Mouse (Mus musculus) liver, embryonic 12.5 days (tissue): Measurements from ENCODE around the gene Vars. TPM values are rescaled to one million over a fixed set of nuclear protein-coding genes. Genes with fewer than 3 reads are reported as not detected.
A peak's percentile ranks its signal among the peaks of the same experiment; 100 is the strongest.
"Not testable (repeated sequence)": the region's sequence is repeated elsewhere in the genome, so short reads cannot be mapped to it uniquely, and the experiment has no call there.

ENCODE experiments used
- ATAC-seq: fragments of 200-750 bp; cut with Nextera tagmentation; 2 replicates; pipeline ENCODE4 v1.8.0; 2017; ENCODE audit warnings: moderate number of reproducible peaks, mild to moderate bottlenecking, moderate library complexity
- H3K27ac ChIP-seq: fragments of 300-500 bp; sonication (generic); 2 replicates; pipeline ENCODE4 v1.5.1; 2016; ENCODE audit warnings: mild to moderate bottlenecking
- H3K27me3 ChIP-seq: fragments of 300-500 bp; sonication (generic); replicated peaks from 2 replicates; pipeline ENCODE4 v1.6.1; 2016; ENCODE audit warnings: mild to moderate bottlenecking, moderate library complexity
- H3K36me3 ChIP-seq: fragments of 300-500 bp; sonication (generic); 2 replicates; pipeline ENCODE4 v1.6.1; 2016; ENCODE audit warnings: mild to moderate bottlenecking, moderate library complexity
- H3K4me1 ChIP-seq: fragments of 300-500 bp; sonication (generic); 2 replicates; pipeline ENCODE4 v1.6.1; 2016
- H3K4me2 ChIP-seq: fragments of 300-500 bp; sonication (generic); 2 replicates; pipeline ENCODE4 v1.6.1; 2016; ENCODE audit warnings: mild to moderate bottlenecking, moderate library complexity
- H3K4me3 ChIP-seq: fragments of 300-500 bp; sonication (generic); 2 replicates; pipeline ENCODE4 v1.5.1; 2016; ENCODE audit warnings: mild to moderate bottlenecking, moderate library complexity
- H3K9ac ChIP-seq: fragments of 300-500 bp; sonication (generic); 2 replicates; pipeline ENCODE4 v1.6.1; 2016; ENCODE audit warnings: mild to moderate bottlenecking, moderate library complexity
- H3K9me3 ChIP-seq: fragments of 300-500 bp; sonication (generic); replicated peaks from 2 replicates; pipeline ENCODE4 v1.6.1; 2016; ENCODE audit warnings: mild to moderate bottlenecking, moderate library complexity
- WGBS: fragments of 180-500 bp; shearing (Covaris S2); methylation state at CpG from one replicate; pipeline ENCODE4 v1.1.7; 2016; ENCODE audit not compliant: insufficient replicate concordance; 5-methylcytosine and 5-hydroxymethylcytosine counted together
- polyA plus RNA-seq: library from polyadenylated mRNA; unstranded; fragments of >200 nt; fragmentation: Nextera tagmentation; extraction: Ambion mirVana; gene quantifications from 2 replicates; pipeline ENCODE4 v1.2.1, GENCODE M21; 2016

Vars gene
- polyA plus RNA-seq, 1 experiment from 2014 or later = 211 TPM

DNA sequence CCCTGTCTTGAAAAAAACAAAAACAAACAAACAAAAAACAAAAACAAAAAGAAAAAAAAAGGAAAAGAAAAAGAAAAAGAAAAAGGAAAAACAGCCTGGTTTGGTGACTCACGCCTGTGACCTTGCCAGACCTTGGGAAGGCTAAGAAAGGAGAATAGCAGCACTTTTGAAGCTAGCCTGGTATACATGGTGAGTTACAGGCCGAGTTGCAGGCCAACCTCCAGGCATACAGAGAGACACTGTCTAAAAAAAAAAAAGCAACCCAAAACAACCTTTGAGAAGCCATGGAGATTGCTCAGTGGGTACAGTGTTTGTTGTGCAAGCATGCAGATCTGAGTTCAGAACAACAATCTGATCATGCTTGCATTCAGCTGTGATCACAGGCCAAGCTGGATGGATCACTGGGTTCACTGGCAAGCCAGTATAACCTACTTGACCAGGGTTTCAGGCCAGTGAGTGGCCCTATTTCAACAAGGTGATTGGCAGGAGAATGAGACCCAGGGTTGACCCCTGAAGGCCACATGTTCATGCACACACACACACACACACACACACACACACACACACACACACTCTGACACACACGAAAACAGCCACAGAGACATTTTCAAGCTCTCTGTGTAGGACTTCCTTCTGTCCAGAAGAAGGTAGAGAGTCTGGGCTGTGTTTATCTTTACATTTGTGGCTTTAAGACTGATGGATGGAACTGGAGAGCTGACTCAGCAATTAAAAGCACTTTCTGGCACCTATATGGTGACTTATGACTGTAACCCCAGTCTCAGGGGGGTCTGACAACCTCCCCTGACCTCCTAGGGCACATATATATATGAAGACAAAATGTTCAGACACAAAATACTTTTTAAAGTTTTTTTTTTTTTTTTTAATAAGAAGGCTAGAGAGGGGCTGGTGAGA lies 24.9 kb upstream of the Vars start:
- 63% methylated on average over 3 of the region's 3 CpGs for WGBS
- H3K9ac ChIP-seq = no peak overlapping the region
- H3K4me2 ChIP-seq = no peak overlapping the region
- no peak overlapping the region for H3K27ac ChIP-seq
- no peak overlapping the region for H3K4me3 ChIP-seq
- peaks cover 31% of the 10 kb centered on the region for H3K27me3 ChIP-seq
- ATAC-seq = no peak
- H3K4me1 ChIP-seq = peaks cover 21% of the 10 kb centered on the region
- H3K9me3 ChIP-seq = no peaks in the 10 kb centered on the region
- H3K36me3 ChIP-seq = peaks cover 10% of the 10 kb centered on the region

GRCm38 (mm10) chr17:34977000-34977399 lies 23.8 kb upstream of the Vars start:
- H3K9ac ChIP-seq = no peak overlapping the region
- peaks cover 10% of the 10 kb centered on the region for H3K36me3 ChIP-seq
- peaks cover 24% of the 10 kb centered on the region for H3K27me3 ChIP-seq
- H3K27ac ChIP-seq = no peak overlapping the region
- H3K4me2 ChIP-seq = no peak overlapping the region
- 88% methylated on average over 20 of the region's 20 CpGs for WGBS
- no peak for ATAC-seq
- no peak overlapping the region for H3K4me3 ChIP-seq
- H3K9me3 ChIP-seq = no peaks in the 10 kb centered on the region
- H3K4me1 ChIP-seq = peaks cover 24% of the 10 kb centered on the region

DNA sequence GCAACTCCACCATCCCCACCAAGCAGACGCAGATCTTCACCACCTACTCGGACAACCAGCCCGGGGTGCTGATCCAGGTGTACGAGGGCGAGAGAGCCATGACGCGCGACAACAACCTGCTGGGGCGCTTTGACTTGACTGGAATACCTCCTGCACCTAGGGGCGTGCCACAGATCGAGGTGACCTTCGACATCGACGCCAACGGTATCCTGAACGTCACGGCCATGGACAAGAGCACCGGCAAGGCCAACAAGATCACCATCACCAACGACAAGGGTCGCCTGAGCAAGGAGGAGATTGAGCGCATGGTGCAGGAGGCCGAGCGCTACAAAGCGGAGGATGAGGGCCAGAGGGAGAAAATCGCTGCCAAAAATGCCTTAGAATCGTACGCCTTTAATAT lies 22.5 kb upstream of the Vars start:
- Histone ChIP-seq H3K36me3 (peaks cover 10% of the 10 kb centered on the region), H3K9me3 (no peaks in the 10 kb centered on the region), H3K4me2 (no peak overlapping the region), H3K4me1 (peaks cover 24% of the 10 kb centered on the region), H3K4me3 (no peak overlapping the region), H3K27ac (no peak overlapping the region), H3K27me3 (peaks cover 11% of the 10 kb centered on the region), H3K9ac (no peak overlapping the region)
- no peak for ATAC-seq
- WGBS = 82% methylated on average over 27 of the region's 27 CpGs

DNA sequence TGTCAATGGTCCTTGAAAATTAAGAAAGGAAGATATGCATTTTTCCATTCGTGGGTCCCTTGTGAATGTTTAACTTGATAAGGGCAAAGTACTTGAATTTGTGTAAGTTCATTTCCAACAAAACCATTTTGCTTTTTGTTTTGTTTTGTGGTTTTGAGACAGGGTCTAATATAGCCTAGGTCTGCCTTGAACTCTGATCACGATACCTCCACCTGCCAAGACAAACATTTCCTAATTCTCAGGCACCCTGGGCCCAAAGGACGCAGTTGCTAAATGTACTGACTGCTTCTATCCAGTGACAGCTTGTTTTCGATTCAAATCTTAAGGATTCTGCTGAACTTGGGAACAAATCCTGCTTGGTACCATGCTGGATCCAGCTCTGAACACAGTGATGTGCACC lies 21.2 kb upstream of the Vars start:
- no peak for ATAC-seq
- no peak overlapping the region for H3K27ac ChIP-seq
- no peaks in the 10 kb centered on the region for H3K9me3 ChIP-seq
- no peak overlapping the region for H3K4me2 ChIP-seq
- H3K4me1 ChIP-seq = peaks cover 37% of the 10 kb centered on the region
- H3K4me3 ChIP-seq = no peak overlapping the region
- 76% methylated on average over 4 of the region's 4 CpGs for WGBS
- H3K36me3 ChIP-seq = peaks cover 20% of the 10 kb centered on the region
- H3K9ac ChIP-seq = peak overlapping the region; percentile 4
- H3K27me3 ChIP-seq = no peaks in the 10 kb centered on the region

- WGBS = 18% methylated on average over 2 of the region's 2 CpGs
- H3K4me1 ChIP-seq = peaks cover 45% of the 10 kb centered on the region
- H3K27ac ChIP-seq = peak overlapping the region; percentile 94
- peaks cover 30% of the 10 kb centered on the region for H3K36me3 ChIP-seq
- no peaks in the 10 kb centered on the region for H3K9me3 ChIP-seq
- H3K27me3 ChIP-seq = no peaks in the 10 kb centered on the region
- peak overlapping the region; percentile 83 for H3K4me3 ChIP-seq
- ATAC-seq = no peak
- peak overlapping the region; percentile 80 for H3K4me2 ChIP-seq
- peak overlapping the region; percentile 88 for H3K9ac ChIP-seq
Observed at GRCm38 (mm10) chr17:34980655-34981054, 20.1 kb upstream of the Vars start.

DNA sequence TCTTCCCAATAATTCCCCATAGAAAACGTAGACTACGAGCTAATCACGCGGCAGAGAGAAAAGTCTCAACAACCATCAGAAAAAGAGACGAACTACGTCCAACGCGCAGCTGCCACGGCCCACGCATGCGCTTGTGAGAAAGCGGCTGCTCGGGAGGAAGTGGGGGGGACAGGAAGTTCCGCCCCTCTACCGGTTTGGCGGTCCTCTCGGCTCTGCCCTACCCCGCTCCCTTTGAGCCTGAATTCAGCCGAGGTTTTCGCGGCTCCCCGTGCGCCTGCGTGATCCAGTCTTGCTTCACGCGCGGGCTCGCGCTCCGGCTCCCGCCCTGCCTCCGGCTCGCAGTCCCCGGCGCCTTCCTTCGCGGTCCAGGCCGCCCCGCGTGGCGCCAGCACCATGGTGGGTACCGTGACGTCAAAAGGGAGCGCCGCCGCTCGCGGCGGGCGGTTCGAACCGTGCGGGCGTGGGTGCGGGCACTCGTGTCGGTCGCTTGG lies 19.1 kb upstream of the Vars start, which contains the start of gene Lsm2:
Lsm2 (plus strand) TSS at position 173 of the 491 bp plus-strand sequence.
- Histone ChIP-seq H3K4me3 (peak within 1 kb of the TSS; percentile 83), H3K4me1 (peaks cover 45% of the 10 kb centered on the region), H3K27me3 (no peaks in the 10 kb centered on the region), H3K4me2 (peak within 1 kb of the TSS; percentile 80), H3K9me3 (no peaks in the 10 kb centered on the region), H3K36me3 (peaks cover 41% of the 10 kb centered on the region), H3K27ac (peak within 1 kb of the TSS; percentile 94), H3K9ac (peak within 1 kb of the TSS; percentile 88)
- ATAC-seq = peak; percentile 93
- under 1% methylated on average over 58 of the region's 58 CpGs for WGBS

GRCm38 (mm10) chr17:34982328-34982727 lies 18.5 kb upstream of the Vars start:
- H3K4me3 ChIP-seq = peak overlapping the region; percentile 83
- H3K27me3 ChIP-seq = no peaks in the 10 kb centered on the region
- H3K4me2 ChIP-seq = peak overlapping the region; percentile 80
- H3K27ac ChIP-seq = peak overlapping the region; percentile 94
- H3K9me3 ChIP-seq = no peaks in the 10 kb centered on the region
- peaks cover 38% of the 10 kb centered on the region for H3K36me3 ChIP-seq
- ATAC-seq = no peak
- H3K9ac ChIP-seq = peak overlapping the region; percentile 88
- H3K4me1 ChIP-seq = peaks cover 45% of the 10 kb centered on the region
- under 1% methylated on average over 15 of the region's 15 CpGs for WGBS

GRCm38 (mm10) chr17:34984218-34984617 lies 16.6 kb upstream of the Vars start:
- no peaks in the 10 kb centered on the region for H3K27me3 ChIP-seq
- H3K4me3 ChIP-seq = no peak overlapping the region
- no peak for ATAC-seq
- H3K9ac ChIP-seq = no peak overlapping the region
- H3K4me2 ChIP-seq = 0 out of 2 replicates have a peak overlapping the region, but pooled peaks have one; percentile 80
- H3K4me1 ChIP-seq = peaks cover 45% of the 10 kb centered on the region
- no peaks in the 10 kb centered on the region for H3K9me3 ChIP-seq
- WGBS = 57% methylated on average over 2 of the region's 2 CpGs
- peaks cover 48% of the 10 kb centered on the region for H3K36me3 ChIP-seq
- H3K27ac ChIP-seq = no peak overlapping the region

- Histone ChIP-seq H3K36me3 (peaks cover 71% of the 10 kb centered on the region), H3K4me3 (no peak overlapping the region), H3K27me3 (no peaks in the 10 kb centered on the region), H3K9ac (no peak overlapping the region), H3K9me3 (no peaks in the 10 kb centered on the region; the same call in 1 of the 2 replicates), H3K4me2 (no peak overlapping the region), H3K4me1 (peaks cover 42% of the 10 kb centered on the region), H3K27ac (peak overlapping the region; percentile 22; the same call in 1 of the 2 replicates)
- ATAC-seq = no peak
Observed at GRCm38 (mm10) chr17:34994751-34995150, 6.0 kb upstream of the Vars start.

- Histone ChIP-seq H3K27ac (peak overlapping the region; percentile 30; the same call in 1 of the 2 replicates), H3K4me1 (peaks cover 45% of the 10 kb centered on the region), H3K4me2 (peak overlapping the region; percentile 51; the same call in 1 of the 2 replicates), H3K36me3 (peaks cover 69% of the 10 kb centered on the region)
- not testable (repeated sequence) for H3K9ac ChIP-seq, H3K4me3 ChIP-seq, H3K27me3 ChIP-seq, H3K9me3 ChIP-seq, ATAC-seq
- WGBS = 83% methylated on average over 4 of the region's 4 CpGs
Observed at GRCm38 (mm10) chr17:34995192-34995591, 5.6 kb upstream of the Vars start.

GRCm38 (mm10) chr17:34995927-34996326 lies 4.9 kb upstream of the Vars start:
- H3K4me3 ChIP-seq = peak overlapping the region; percentile 30
- H3K36me3 ChIP-seq = peaks cover 62% of the 10 kb centered on the region
- peaks cover 45% of the 10 kb centered on the region for H3K4me1 ChIP-seq
- H3K9ac ChIP-seq, ATAC-seq, H3K9me3 ChIP-seq, H3K27me3 ChIP-seq: not testable (repeated sequence)
- WGBS = 82% methylated on average over 4 of the region's 4 CpGs
- peak overlapping the region; percentile 70 for H3K27ac ChIP-seq
- peak overlapping the region; percentile 51 for H3K4me2 ChIP-seq

GRCm38 (mm10) chr17:34996411-34997141 lies 4.2 kb upstream of the Vars start:
- Histone ChIP-seq H3K27me3 (no peaks in the 10 kb centered on the region), H3K36me3 (peaks cover 55% of the 10 kb centered on the region), H3K27ac (peak overlapping the region; percentile 96), H3K4me3 (peak overlapping the region; percentile 97), H3K4me1 (peaks cover 45% of the 10 kb centered on the region), H3K9me3 (no peaks in the 10 kb centered on the region; the same call in 1 of the 2 replicates), H3K9ac (peak overlapping the region; percentile 87), H3K4me2 (peak overlapping the region; percentile 99)
- WGBS = 71% methylated on average over 13 of the region's 14 CpGs
- no peak for ATAC-seq
